Mouse (Mus musculus) gastrocnemius, postnatal 14 days (tissue): ENCODE data around the gene Fxyd3. TPM values are rescaled to one million over a fixed set of nuclear protein-coding genes. Genes with fewer than 3 reads are reported as not detected.

Experiments used
- DNase-seq: peaks from one replicate; pipeline ENCODE4 v3.0.0; 2021; ENCODE audit warnings: mixed read lengths
- intact Hi-C: fragments of 180-260 bp; cut with DNase I; formaldehyde crosslinking; loops from one replicate; pipeline ENCODE4 v1.15.1; 2025; ENCODE audit warnings: low total_unique reads
- total RNA-seq, 2 experiments: library from RNA; stranded (reverse); gene quantifications; 2 replicates each; pipeline ENCODE4 v1.2.3; 2021

The Fxyd3 gene
- total RNA-seq, 2 experiments from 2014 or later = 1.9 to 3.3 TPM

DNA sequence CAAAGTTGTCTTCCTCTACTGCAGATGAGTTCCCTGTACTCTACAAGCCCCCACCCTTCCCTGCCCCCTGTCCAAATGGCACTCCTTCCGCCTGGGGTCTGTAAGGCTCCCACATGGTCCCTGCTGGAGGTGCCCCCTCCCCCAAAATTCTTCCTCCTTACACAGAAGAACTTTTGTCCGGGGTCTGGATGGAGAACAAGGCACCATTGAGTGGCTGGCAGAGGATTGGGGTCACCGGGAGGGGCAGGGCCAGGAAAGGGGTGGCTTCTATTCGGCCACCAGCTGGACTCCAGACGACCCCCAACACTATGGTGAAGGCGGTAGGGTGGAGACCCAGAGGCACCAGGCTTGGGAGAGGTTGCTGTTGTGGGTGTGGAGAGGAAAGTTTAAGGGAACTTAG, 966 bp upstream of the Fxyd3 start:
- no peak for DNase-seq
- intact Hi-C loops = loop anchor here (2.0 kb wide), 1 partner anchor 17 kb away; no protein-coding TSS in a partner anchor

DNA sequence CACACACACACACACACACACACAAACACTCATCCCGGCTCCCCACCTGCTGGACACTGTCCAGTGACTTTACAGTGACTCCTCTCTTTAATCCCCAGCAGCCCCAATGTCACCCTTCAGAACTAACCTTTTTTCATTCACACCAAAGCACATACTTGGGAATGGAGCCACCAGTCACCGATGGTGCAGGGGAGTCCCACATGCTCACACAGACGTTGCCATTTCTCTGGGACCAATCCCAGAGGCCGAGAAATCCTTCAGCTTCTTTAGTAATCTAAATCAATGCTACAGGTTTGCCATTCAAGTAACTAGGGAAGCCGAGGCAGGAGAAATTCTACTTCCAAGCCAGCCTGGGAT, 1.8 kb downstream of the Fxyd3 start:
- DNase-seq = no peak
- intact Hi-C loops = no loop called here

DNA sequence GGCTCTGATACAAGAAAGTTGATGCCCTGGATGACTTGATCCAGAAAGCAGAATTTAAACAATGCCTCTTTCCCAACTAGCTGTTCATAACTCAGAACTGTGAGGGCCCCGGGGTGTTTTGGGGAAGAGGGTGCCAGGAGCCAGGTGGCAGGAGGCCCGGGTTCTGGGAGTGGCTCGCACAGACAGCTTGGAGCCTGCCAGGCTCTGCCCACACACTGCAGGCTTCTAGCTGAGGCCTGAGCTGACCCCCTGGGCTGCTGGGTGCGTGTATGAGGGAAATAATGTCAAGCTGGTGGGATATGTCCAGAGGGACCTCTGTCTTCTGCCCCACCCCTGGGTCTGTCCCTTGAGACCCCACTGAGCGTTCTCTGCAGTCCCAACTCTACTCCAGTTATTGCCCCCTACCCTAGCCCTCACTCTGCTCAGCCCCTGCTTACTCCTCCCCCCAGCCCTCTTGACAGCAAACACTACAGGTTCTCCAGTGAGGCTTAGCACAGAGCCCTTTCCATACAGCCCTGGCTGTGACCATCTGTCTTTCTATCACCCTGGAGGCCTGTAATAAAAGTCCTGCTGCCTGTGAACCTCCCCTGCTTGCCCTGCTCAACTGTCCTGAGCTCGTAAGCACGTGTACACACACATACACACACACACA, 2.3 kb downstream of the Fxyd3 start:
- intact Hi-C loops = no loop called here
- no peak for DNase-seq

DNA sequence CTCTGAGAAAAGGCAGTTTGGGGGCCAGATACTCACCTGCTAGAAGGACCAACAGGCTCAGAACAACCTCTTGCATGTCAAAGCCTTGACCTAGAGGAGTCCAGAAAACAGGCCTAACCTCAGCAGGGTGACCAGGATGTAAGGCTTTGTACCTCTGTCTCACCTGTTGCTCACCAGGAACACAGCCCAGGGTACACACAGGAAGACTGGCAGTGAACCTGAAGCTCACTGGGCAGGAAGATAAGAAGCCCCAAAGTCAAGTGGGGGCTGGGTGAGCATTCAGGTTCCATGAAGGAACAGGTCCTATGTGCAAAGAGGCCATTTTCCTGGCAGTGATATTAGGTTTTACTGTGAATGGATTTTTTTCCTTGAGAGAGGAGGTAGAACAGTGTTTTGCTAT, 3.0 kb downstream of the Fxyd3 start:
- no peak for DNase-seq
- intact Hi-C loops = no loop called here

DNA sequence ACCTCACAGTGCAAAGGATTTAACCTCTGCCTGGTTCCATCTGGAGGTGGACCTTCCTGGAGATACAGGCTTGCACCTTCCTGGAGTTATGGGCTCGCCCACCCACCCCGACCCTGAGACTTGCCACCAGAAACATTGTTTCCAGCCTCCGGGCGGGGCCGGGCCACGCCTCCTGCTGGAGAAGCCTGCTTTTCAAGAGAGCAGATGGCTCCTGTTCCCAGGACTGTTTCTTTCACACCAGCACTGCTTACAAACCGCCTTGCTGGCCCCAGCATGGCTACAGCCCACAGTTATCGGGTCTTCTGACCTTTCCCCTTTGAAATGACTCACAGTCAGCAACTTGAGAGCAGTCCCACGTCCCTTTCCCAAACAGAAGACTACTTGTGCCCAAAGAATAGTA, 4.2 kb downstream of the Fxyd3 start:
- intact Hi-C loops = no loop called here

DNA sequence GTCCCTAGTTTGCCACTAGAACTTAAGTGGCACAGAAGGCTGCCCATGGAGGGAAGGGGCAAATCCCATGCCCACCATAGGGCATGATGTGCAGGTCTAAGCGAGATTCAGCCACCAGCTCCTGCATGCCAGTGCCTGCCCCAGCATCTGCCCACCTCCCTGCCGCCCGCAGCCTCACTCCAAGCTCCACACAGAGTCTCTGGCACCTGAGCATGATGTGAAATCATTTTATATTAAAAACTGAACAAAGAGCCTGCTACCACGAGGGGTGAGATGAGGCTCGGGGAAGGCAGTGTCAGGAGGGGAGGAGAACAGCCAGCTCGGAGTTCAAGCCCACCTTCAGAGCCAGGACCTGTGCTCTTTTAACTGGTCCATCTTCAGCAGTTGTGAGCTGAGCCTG, 6.2 kb downstream of the Fxyd3 start:
- DNase-seq = no peak
- intact Hi-C loops = no loop called here

More for the DNA sequence above, 4.2 kb downstream of the Fxyd3 start:
- no peak for DNase-seq

DNA sequence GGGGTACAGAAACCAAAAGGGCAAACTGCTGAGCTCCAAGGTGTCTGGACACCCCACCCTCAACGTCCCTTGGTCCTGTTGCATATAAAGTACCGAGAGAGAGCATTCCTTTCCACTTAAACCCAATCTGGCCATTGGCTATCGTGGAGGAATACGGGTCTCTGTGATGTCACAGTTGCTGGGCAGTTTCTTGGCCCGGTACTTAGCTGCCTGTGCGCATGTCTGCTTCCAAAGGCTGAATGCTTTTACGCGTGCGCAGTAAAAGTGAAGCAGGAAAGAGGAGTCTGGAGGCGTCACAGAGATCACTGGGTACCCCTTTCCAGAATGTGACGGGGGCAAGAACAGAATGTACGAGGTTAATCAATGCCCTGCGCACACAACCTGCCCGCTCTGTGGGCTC, 7.0 kb downstream of the Fxyd3 start:
- DNase-seq = no peak
- intact Hi-C loops = no loop called here

DNA sequence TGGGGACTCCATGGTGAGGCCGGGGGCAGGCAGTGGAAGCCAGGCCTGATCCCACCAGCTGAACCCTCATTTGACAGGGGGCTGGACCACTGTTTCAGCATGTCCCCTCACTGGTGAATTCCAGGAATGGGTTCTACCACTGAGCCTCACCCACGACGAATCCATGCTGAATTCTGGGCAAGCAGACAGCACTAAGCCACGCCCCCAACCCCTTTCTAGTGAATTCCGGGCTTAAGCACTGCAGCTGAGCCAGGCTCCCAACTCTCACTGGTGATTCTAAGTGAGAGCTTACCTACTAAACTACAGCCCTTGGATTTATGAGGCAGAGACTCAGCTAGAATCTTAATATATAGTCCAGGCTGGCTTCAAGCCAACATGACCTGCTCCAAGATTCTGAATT, 8.7 kb downstream of the Fxyd3 start:
- DNase-seq = peak; percentile 66
- intact Hi-C loops = no loop called here

DNA sequence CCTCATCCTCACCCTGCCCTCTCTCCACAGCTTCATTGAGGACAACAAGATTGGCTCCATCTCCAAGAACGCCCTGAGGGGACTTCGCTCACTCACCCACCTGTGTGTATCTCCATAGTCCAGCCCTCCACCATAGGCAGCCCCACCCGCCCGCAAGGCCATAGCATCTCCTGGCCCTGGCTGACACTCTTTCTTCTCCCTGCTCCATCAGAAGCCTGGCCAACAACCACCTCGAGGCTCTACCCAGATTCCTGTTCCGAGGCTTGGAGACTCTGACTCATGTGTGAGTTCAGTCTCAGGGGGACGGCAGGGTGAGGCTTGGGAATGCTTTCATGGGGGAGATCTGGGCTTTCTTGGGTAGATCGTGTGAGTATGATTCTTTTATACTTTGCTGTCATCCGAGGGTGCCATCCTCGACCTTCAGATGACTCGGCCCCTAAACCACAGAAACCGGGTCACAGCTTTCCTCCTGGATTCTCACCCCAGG, 13.4 kb downstream of the Fxyd3 start:
- intact Hi-C loops = no loop called here
- no peak for DNase-seq

DNA sequence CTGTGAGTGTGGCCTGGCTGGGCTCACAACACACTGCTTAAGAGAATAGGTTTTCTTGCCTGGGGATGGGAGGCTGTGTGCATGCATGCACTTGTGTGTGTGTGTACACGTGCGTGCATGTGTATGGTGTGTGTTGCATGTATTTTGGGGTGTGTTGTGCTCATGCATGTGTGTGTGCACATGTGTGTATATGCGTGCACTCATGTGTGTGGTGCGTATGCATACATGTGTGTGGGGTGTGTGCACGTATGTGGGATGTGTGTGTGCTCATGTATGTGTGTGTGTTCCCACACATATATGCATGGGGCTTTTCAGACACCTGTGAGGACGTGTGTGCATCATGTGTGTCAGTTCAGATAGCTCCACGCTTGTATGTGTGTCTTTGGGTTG, 15.9 kb downstream of the Fxyd3 start:
- intact Hi-C loops = loop anchor here (2.0 kb wide), 1 partner anchor 16 kb away; the partner anchor contains the start of gene Fxyd3
- DNase-seq = no peak

DNA sequence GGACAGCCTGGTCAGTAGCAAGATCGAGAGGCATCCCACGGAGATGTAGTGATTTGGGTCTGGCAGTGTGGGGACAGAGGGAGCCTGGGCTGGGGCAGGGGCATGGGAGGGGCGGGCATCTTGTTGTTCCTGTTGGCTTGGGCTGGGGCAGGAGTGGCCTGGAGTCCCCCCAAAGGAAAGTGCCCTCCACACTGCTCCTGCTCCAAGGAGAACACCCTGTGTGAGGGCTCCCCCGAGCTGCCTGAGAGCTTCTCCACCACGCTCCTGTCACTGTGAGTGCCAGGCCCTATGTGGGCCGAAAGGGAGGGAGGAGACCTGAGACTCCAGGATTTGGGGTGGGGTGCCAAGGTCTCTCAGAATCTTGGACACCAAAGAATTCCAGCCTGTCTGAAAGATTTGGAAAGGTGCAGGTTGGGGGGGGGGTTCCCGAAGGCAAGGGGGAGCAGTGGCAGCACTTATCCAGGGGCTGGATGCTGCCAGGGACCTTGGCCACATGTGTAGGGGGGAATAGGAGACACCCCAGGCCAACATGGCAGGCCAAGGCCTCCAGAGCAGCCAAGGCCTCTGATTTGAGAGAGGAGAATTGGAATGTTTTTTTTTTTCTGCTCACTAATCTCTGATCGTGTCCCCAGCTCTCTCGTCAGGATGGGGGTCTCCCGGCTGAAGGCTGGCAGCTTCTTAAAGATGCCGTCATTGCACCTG, 16.4 kb downstream of the Fxyd3 start:
- DNase-seq = no peak
- intact Hi-C loops = loop anchor here (2.0 kb wide), 2 partner anchors 17 to 39 kb away; partner anchors contain the start of gene Fxyd3

DNA sequence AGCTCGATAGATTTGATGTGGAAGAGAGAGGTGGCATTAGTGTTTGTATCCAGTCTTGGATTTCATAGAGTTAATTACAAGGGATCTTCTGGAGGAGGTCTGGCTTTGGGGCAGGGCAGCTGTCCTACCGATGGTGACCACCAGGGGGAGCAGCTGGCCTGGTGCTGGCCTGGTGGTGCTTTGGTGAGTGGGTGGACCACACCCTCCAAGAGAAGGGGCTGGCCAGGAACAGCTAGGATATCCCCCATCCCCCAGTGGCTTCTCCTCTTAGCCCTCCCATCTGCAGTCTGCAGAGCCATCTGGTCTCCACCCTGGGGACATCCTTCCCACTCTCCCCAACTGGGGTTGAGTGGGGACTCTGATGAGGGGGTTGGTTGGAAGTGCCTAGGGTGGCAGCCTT, 17.4 kb downstream of the Fxyd3 start, which contains the start of gene Lgi4:
Lgi4 (plus strand) TSS at position 235 of the 400 bp plus-strand sequence.
- DNase-seq = peak; percentile 92
- intact Hi-C loops = loop anchor here (2.0 kb wide), 1 partner anchor 40 kb away; no protein-coding TSS in a partner anchor

DNA sequence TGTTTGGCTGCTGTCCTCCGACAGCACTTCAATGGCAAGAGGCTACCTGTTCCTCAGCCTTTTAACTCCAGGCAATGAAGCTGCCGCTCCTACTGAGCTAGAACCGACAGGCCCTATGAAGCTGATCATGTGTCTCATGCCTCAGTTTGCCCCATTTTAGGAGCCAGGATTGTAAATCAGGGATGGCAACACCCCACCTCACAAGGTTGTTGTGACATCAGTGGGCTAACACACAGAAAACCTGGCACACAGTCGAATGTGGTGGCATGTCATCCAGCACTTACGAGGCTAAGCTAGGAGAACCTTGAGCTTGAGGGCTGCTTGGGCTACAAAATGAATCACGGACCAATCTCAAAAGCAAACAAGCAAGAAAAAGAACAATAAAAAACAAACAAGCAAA, 18.3 kb downstream of the Fxyd3 start:
- DNase-seq = no peak
- intact Hi-C loops = loop anchor here (2.0 kb wide), 1 partner anchor 41 kb away; no protein-coding TSS in a partner anchor

DNA sequence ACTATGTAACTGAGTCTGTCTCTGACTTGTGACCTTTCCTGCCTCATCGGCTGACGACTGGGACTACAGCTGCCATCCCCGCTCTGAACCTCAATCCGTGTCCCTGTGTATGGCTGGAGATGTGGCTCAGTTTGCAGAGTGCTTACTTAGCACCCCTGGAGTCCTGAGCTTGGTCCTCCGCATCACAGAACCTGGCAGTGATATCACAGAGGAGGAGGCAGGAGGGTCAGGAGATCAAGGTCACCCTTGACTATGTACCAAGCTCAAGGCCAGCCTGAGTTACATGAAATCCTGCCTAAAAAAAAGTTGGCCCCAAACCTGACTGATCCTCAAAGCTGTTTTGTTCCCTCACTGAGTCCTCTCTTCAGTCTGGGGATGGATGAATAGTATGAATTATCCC, 18.8 kb downstream of the Fxyd3 start:
- no peak for DNase-seq
- intact Hi-C loops = loop anchor here (2.0 kb wide), 1 partner anchor 41 kb away; no protein-coding TSS in a partner anchor

DNA sequence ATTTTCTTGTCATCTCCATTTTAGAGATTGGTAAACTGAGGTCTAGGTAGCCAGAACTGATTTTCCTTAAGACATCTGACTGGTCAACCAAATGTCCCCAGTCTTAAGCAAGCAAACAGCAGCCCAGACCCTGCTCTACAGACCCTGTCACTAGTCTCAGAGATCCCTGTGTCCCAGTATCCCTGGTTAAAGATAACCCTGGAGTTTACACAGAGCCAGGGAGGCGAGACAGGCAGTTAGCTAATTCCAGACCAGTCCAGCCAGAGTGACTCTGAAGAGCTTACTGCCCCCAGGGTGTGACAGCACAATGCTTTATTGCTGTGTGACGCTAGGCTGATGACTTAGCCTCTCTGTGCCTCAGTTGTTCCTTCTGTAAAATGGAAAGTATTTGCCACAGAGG, 19.4 kb downstream of the Fxyd3 start, which contains the start of gene Fxyd1:
Fxyd1 (minus strand) TSS at position 129 of the 400 bp plus-strand sequence.
- intact Hi-C loops = no loop called here
- DNase-seq = no peak

DNA sequence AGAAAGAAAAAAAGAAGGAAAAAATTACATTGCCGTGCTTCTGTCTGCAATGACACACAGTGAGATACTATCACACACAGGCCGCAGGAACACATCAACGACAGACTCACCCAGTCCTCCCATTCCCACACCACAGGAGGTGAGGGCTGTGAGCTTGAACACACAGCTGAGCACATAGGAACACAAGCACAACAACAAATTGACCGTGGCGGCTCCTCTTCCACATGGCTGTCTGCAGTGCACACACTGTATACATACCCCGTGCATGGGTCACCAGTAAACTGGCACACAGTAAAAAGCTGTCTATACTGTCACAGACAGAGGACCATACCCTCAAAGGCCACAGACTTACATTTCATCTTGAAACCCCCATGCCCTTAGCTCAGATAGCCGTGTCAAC, 20.1 kb downstream of the Fxyd3 start:
- intact Hi-C loops = no loop called here
- no peak for DNase-seq

DNA sequence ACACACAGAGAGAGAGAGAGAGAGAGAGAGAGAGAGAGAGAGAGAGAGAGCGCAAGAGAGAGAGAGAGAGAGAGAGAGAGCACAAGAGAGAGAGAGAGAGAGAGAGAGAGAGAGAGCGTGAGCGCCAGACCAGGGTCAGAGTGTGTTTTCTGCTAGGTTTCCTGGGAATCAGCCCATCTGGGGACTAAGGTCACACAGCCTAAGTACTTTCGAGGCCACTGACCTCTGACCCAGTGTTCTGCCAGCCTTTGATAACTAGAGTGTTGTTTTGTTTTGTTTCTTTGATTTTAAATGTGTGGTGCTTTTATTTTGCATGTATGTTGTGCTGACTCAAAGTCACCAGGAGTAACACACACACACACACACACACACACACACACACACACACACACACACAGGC, 20.6 kb downstream of the Fxyd3 start:
- intact Hi-C loops = no loop called here
- no peak for DNase-seq

DNA sequence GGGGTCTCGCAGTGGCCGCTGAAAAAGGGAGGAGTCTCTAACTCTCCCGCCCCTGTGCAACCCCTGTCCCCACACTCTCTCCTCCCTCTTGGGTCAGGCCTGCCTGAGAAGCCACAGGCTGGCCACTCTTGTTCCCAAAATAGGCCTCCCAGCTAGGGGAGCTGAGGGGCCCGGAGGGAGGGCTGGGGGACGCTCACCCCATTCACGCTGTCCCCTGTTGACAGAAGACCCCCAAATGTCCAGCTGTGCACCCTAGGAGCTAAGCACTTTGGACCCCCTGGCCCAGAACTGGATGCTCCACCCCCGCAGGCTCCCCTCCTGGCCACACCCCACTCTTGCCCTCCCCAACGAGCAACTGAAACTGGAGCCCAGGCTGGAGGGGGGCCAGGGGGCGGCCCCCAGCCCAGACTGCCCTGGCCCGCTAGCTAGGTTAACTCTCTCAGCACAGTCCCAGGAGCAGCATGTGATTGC, 21.1 kb downstream of the Fxyd3 start:
- DNase-seq = peak; percentile 95
- intact Hi-C loops = no loop called here

DNA sequence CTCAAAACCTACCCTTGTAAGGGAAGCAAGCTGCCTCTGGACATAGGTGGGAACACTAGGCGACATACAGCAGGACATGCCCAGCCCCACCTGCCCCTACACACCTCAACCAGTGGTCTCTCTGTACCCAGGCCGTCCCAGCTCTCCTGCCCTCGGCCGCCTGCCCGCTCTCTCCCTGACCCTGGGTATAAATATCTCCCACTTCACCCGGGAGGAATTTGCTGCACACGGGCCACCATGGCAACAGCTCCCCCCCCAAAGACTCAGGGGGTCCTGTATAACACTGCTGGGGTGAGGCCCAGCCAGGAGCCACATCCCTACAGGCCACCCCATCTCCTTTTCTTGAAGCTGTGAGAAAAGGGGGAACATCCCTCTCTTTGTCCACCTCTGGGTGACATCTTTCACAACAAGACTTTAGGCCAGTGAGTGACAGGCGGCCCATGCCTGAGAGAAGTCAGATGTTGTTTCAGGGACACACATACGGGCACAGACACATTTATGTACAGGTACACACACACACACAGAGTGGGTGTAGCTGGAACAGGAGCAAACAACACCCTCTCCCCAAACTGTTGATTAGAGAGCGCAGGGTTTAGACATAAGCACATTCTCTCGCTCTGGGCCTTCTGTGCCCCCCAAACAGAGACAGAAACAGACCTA, 21.7 kb downstream of the Fxyd3 start:
- intact Hi-C loops = no loop called here
- peak; percentile 69 for DNase-seq

DNA sequence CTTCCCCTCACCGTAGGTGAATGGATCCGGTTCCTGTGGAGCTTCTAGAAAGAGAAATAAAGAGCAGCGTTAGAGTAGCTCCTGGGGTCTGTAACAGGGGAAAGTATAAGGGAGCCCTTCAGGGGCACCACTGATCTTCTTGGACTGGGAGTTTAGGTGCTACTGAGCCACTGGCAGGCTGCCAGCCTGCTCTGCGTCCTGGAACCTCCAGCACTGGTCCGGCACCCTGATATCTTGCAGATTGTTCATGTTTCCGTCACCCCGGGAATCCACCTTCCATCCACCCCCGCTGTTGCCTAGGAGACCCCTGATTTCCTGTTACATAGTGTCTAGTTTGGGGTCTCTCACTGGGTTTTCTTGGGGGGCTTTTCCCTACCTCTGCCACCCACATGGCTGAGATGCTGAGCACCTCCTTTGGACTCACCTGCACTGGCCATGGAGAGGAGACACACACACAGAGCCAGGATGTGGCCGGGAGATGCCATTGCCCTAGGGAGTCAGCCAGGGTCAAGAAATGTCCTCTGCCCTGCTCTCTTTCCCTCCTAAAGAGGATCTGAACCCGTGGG, 22.5 kb downstream of the Fxyd3 start:
- intact Hi-C loops = no loop called here
- DNase-seq = no peak
